Mouse (Mus musculus): ENCODE results near the gene Tubgcp2.

Tubgcp2 gene

GRCm38 (mm10) chr7:139949893-139950282, 86.6 kb downstream of the Tubgcp2 start:
- no peak for DNase-seq (ENCODE audit: low spot score in 2 of 2)

GRCm38 (mm10) chr7:139946032-139946431, 90.4 kb downstream of the Tubgcp2 start:
- DNase-seq (ENCODE audit: low spot score in 2 of 2) = no peak

Measured in frontal cortex, postnatal 25 days (tissue).